ENCODE assay signal across 12 mouse cellular contexts in the genomic region with DNA sequence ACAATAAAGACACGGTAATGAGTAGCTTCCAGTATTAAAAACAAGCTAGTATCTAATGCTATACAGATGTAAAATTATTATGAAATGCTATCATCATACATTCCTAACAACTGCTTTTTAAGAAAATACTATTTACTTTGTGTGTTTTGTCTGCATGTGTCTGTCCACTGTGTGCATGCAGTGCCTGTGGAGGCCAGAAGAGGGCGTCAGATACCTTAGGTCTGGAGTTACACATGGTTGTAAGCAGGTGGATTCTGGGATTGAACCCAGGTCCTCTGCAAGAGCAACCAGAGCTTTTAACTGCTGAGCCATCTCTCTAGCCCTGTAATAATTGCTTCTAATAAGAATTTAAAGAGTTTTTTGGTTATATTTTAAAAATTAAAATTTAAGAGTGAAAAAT. TPM values are rescaled to one million over a fixed set of nuclear protein-coding genes. Genes with fewer than 3 reads are reported as not detected.
DNase-seq lines count a peak whose midpoint lies in the region; ATAC-seq and TF ChIP-seq lines count a peak whose summit lies in the region.
"Had no signal": no experiment of that assay in that cellular context is flagged by ENCODE, and none has a peak within 500 bp of the region (broad histone marks: within the 10 kb centered on the region; RNA-seq: fewer than 3 reads in every experiment).

No protein-coding gene starts in this region.

- peak; percentile 49 for TF ChIP-seq CTCF in kidney, postnatal 0 days (IDR thresholded peaks at IDR 0.05; ENCODE audit: low read depth)

- H3K9me3 ChIP-seq in kidney, postnatal 0 days (replicated peaks; ENCODE audit: low read length) = no peaks in the 10 kb centered on the region
- H3K9me3 ChIP-seq: forebrain, embryonic 13.5 days; liver, embryonic 13.5 days had no signal

- no peaks in the 10 kb centered on the region for H3K27me3 ChIP-seq in kidney, postnatal 0 days (ENCODE audit: insufficient read depth, low read length)
- H3K27me3 ChIP-seq: forebrain, embryonic 13.5 days; liver, embryonic 13.5 days; megakaryocyte, embryonic 14.5 days had no signal

- H3K4me1 ChIP-seq in kidney, postnatal 0 days (replicated peaks; ENCODE audit: insufficient read depth, low read length) = no peaks in the 10 kb centered on the region
- H3K4me1 ChIP-seq: forebrain, embryonic 13.5 days; liver, embryonic 13.5 days had no signal

- H3K27ac ChIP-seq in kidney, postnatal 0 days = no peak overlapping the region
- H3K27ac ChIP-seq: forebrain, embryonic 13.5 days; liver, embryonic 13.5 days had no signal

- no peak overlapping the region for H3K4me3 ChIP-seq in kidney, postnatal 0 days (replicated peaks; ENCODE audit: low read depth, low read length)
- H3K4me3 ChIP-seq: forebrain, embryonic 13.5 days; liver, embryonic 13.5 days; megakaryocyte, embryonic 14.5 days; myocyte had no signal

- WGBS in kidney, postnatal 0 days = 64% methylated on average over 2 of the region's 2 CpGs

- H3K4me2 ChIP-seq in kidney, postnatal 0 days (ENCODE audit: low read length) = no peak overlapping the region
- H3K4me2 ChIP-seq: forebrain, embryonic 13.5 days; liver, embryonic 13.5 days had no signal

- H3K9ac ChIP-seq in kidney, postnatal 0 days (ENCODE audit: low read depth, low read length) = no peak overlapping the region
- H3K9ac ChIP-seq: forebrain, embryonic 13.5 days; liver, embryonic 13.5 days had no signal

- DNase-seq in kidney, postnatal 0 days (ENCODE audit: low spot score) = no peak
- no peak for DNase-seq in kidney, adult 8-10 months
- DNase-seq in thymus, postnatal 4 days = peak; percentile 28
- DNase-seq in thymus, postnatal 0 days (ENCODE audit: low spot score) = no peak
- DNase-seq in WW6 (ENCODE audit: low read depth, low spot score) = peak; percentile 7
- no peak for DNase-seq in spleen, adult 12 weeks (ENCODE audit: low spot score)
- no peak for DNase-seq in adrenal gland, postnatal 4 days (ENCODE audit: low spot score in 2 of 2)
- DNase-seq: kidney, adult 9 months; liver, embryonic 13.5 days had no signal

- ATAC-seq in kidney, postnatal 0 days (replicated peaks; ENCODE audit: low FRiP score, low read depth) = no peak
- ATAC-seq: forebrain, embryonic 13.5 days had no signal

- no peaks in the 10 kb centered on the region for H3K36me3 ChIP-seq in kidney, postnatal 0 days (ENCODE audit: insufficient read depth, low read length)
- H3K36me3 ChIP-seq: liver, embryonic 13.5 days had no signal

RNA-seq across cellular contexts. Expression of gene Bbs7, which starts 27.5 kb away (rescaled TPM):
- polyA plus RNA-seq in kidney, postnatal 0 days (2015; fragmentation: Nextera tagmentation; extraction: Ambion mirVana) = 14.3 and 15.1 TPM in 2 replicates
- polyA plus RNA-seq in thymus, postnatal 0 days (2015; fragmentation: Nextera tagmentation; extraction: Ambion mirVana) = 5.0 and 6.8 TPM in 2 replicates
- 10 to 100 TPM; 12.3 to 13.6 TPM for total RNA-seq in adrenal gland, postnatal 4 days (2021)

RNA-seq across cellular contexts. Expression of gene Trpc3, which starts 49.2 kb away (rescaled TPM):
- polyA plus RNA-seq in kidney, postnatal 0 days (2015; fragmentation: Nextera tagmentation; extraction: Ambion mirVana) = 5.5 and 6.0 TPM in 2 replicates
- 0.19 and 0.73 TPM in 2 replicates for polyA plus RNA-seq in thymus, postnatal 0 days (2015; fragmentation: Nextera tagmentation; extraction: Ambion mirVana)
- total RNA-seq in adrenal gland, postnatal 4 days (2021) = 1 to 10 TPM; 5.1 to 7.5 TPM
- polyA plus RNA-seq: myocyte had no signal

Comparison
In these comparisons a context has a peak if more than half of its experiments do, and no peak if none do; other contexts are left out.
1. DNase-seq: peak in thymus, postnatal 4 days (single experiment) and WW6 (single experiment); none in kidney, postnatal 0 days (single experiment), kidney, adult 8-10 months (0 of 2), thymus, postnatal 0 days (single experiment), spleen, adult 12 weeks (single experiment) and adrenal gland, postnatal 4 days (0 of 2).